Mouse (Mus musculus): Measurements from ENCODE around the gene Wdhd1. TPM values are rescaled to one million over a fixed set of nuclear protein-coding genes. Genes with fewer than 3 reads are reported as not detected.

Gene Wdhd1
- 23.6 to 25.8 TPM (median 24.6 TPM) in 4 replicates for total RNA-seq (2023)

GRCm38 (mm10) chr14:47276637-47277393 is at the start of gene Wdhd1, which contains the start of gene Socs4:
TSS of gene Wdhd1 (minus strand) at chr14:47276857.
TSS of gene Socs4 (plus strand) at chr14:47276931.

GRCm38 (mm10) chr14:47297785-47298407 is 21.2 kb upstream of the Wdhd1 start, which contains the start of gene Mapk1ip1l:
TSS of gene Mapk1ip1l (plus strand) at chr14:47298266.

Other genes starting within 250 kb of the Wdhd1 start
- gene Gch1, start 87.4 kb downstream of the Wdhd1 start, total RNA-seq (2023) = 91.8 to 103 TPM (median 95.0 TPM) in 4 replicates
- gene Socs4, start 74 bp upstream of the Wdhd1 start, total RNA-seq (2023) = 26.1 to 34.2 TPM (median 31.2 TPM) in 4 replicates
- gene Mapk1ip1l, start 21.4 kb upstream of the Wdhd1 start, total RNA-seq (2023) = 164 to 179 TPM (median 168 TPM) in 4 replicates
- 4.4 to 10.4 TPM (median 6.0 TPM) in 4 replicates for gene Lgals3, start 90.9 kb upstream of the Wdhd1 start, total RNA-seq (2023)
- 2.9 to 10.2 TPM (median 8.7 TPM) in 4 replicates for gene Dlgap5, start 141.6 kb upstream of the Wdhd1 start, total RNA-seq (2023)
- 13.3 to 21.9 TPM (median 17.8 TPM) in 4 replicates for gene Fbxo34, start 173.6 kb upstream of the Wdhd1 start, total RNA-seq (2023)